Comparison of ENCODE assay signal across 16 mouse cellular contexts in the genomic region with DNA sequence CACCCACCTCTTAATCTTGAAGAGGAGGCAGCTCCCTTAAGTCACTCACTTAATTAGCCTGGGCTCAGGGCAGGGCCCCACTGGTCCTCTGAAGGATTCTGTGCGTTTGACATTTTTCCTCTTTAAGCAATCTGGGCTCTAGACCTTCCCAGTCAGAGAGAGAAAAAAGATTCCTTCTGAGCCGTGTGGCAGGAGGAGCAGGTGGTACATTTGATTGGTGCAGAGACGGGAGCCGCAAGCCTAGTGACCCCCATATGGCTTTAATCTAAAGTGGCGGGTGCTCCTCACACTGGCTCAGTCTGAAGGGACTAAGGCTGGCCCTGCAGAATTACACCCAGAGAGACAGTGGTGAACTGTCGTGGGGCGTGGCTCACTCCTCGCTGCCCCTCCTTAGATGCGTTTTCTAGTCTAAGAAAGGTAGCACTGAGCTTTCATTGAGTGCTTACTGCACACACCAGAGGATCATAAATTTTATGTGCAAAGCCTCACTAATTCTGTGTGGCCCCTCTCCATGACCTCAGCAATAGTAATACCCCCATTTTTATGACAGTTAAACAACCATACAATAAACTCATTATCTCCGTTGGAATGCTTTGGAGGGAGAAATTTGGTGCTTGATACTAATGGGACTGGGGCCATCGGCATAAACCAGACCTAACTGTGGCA.
DNase-seq lines count a peak whose midpoint lies in the region; ATAC-seq lines count a peak whose summit lies in the region.
"Had no signal": no experiment of that assay in that cellular context is flagged by ENCODE, and none has a peak within 500 bp of the region (broad histone marks: within the 10 kb centered on the region; RNA-seq: fewer than 3 reads in every experiment).

No protein-coding gene starts in this region.

- no peak overlapping the region for H3K9ac ChIP-seq in forebrain, embryonic 14.5 days (ENCODE audit: low read length)
- no peak overlapping the region for H3K9ac ChIP-seq in neural tube, embryonic 11.5 days (ENCODE audit: low read length)
- H3K9ac ChIP-seq: liver, embryonic 14.5 days; stomach, embryonic 15.5 days had no signal

- no peak overlapping the region for H3K4me3 ChIP-seq in forebrain, embryonic 14.5 days (ENCODE audit: low read depth, low read length)
- no peak overlapping the region for H3K4me3 ChIP-seq in forebrain, embryonic 10.5 days
- no peak overlapping the region for H3K4me3 ChIP-seq in neural tube, embryonic 11.5 days (ENCODE audit: low read depth, low read length)
- no peak overlapping the region for H3K4me3 ChIP-seq in limb, embryonic 10.5 days
- H3K4me3 ChIP-seq: stomach, embryonic 15.5 days had no signal

- H3K4me1 ChIP-seq in forebrain, embryonic 14.5 days (ENCODE audit: control insufficient read depth, insufficient read depth, low read length) = peaks cover 4% of the 10 kb centered on the region; the same call in 1 of the 2 replicates
- peaks cover 29% of the 10 kb centered on the region for H3K4me1 ChIP-seq in forebrain, embryonic 10.5 days
- no peaks in the 10 kb centered on the region for H3K4me1 ChIP-seq in neural tube, embryonic 11.5 days (ENCODE audit: control insufficient read depth, insufficient read depth, low read length)
- H3K4me1 ChIP-seq in limb, embryonic 10.5 days = peaks cover 32% of the 10 kb centered on the region

- no peak overlapping the region for H3K27ac ChIP-seq in forebrain, embryonic 14.5 days (ENCODE audit: low read depth, low read length)
- H3K27ac ChIP-seq in forebrain, embryonic 10.5 days = no peak overlapping the region
- no peak overlapping the region for H3K27ac ChIP-seq in neural tube, embryonic 11.5 days (ENCODE audit: low read depth, low read length)
- H3K27ac ChIP-seq in limb, embryonic 10.5 days = no peak overlapping the region
- H3K27ac ChIP-seq: liver, embryonic 14.5 days; stomach, embryonic 15.5 days had no signal

- DNase-seq in forebrain, embryonic 14.5 days (ENCODE audit: low spot score) = no peak
- no peak for DNase-seq in forebrain, embryonic 10.5 days (ENCODE audit: extremely low spot score, low spot score)
- no peak for DNase-seq in neural tube, embryonic 11.5 days (ENCODE audit: low spot score)
- no peak for DNase-seq in neural tube, embryonic 10.5 days (ENCODE audit: extremely low spot score, low spot score)
- peak; percentile 51 for DNase-seq in limb, embryonic 10.5 days (ENCODE audit: low spot score)
- DNase-seq in thymus, postnatal 10 days (ENCODE audit: low spot score in 2 of 2) = no peak
- no peak for DNase-seq in layer of hippocampus, postnatal 25 days (ENCODE audit: extremely low spot score in 1 of 2, low spot score in 1 of 2)
- DNase-seq in yolk sac, embryonic 10.5 days (ENCODE audit: low spot score) = no peak
- DNase-seq: cerebellum, adult 8-10 months; heart, postnatal 4 days; kidney, postnatal 10 days; lung, postnatal 14 days; thymus, postnatal 36 days had no signal

- no peaks in the 10 kb centered on the region for H3K27me3 ChIP-seq in forebrain, embryonic 14.5 days (replicated peaks; ENCODE audit: control insufficient read depth, insufficient read depth, low read length)
- no peaks in the 10 kb centered on the region for H3K27me3 ChIP-seq in forebrain, embryonic 10.5 days (ENCODE audit: poor library complexity, severe bottlenecking)
- H3K27me3 ChIP-seq in neural tube, embryonic 11.5 days (ENCODE audit: control insufficient read depth, insufficient read depth, low read length) = no peaks in the 10 kb centered on the region
- peaks cover 15% of the 10 kb centered on the region; the same call in 1 of the 2 replicates for H3K27me3 ChIP-seq in limb, embryonic 10.5 days (ENCODE audit: low read depth, poor library complexity, severe bottlenecking)
- H3K27me3 ChIP-seq: stomach, embryonic 15.5 days had no signal

- H3K36me3 ChIP-seq in forebrain, embryonic 14.5 days (ENCODE audit: control insufficient read depth, insufficient read depth, low read length) = no peaks in the 10 kb centered on the region
- H3K36me3 ChIP-seq in forebrain, embryonic 10.5 days (replicated peaks) = no peaks in the 10 kb centered on the region
- H3K36me3 ChIP-seq in neural tube, embryonic 11.5 days (ENCODE audit: control insufficient read depth, insufficient read depth, low read length) = no peaks in the 10 kb centered on the region
- no peaks in the 10 kb centered on the region for H3K36me3 ChIP-seq in limb, embryonic 10.5 days
- H3K36me3 ChIP-seq: stomach, embryonic 15.5 days had no signal

- no peaks in the 10 kb centered on the region for H3K9me3 ChIP-seq in forebrain, embryonic 14.5 days (replicated peaks; ENCODE audit: control insufficient read depth, low read length)
- H3K9me3 ChIP-seq in forebrain, embryonic 10.5 days = no peaks in the 10 kb centered on the region
- no peaks in the 10 kb centered on the region for H3K9me3 ChIP-seq in neural tube, embryonic 11.5 days (ENCODE audit: control insufficient read depth, low read length)
- H3K9me3 ChIP-seq in limb, embryonic 10.5 days (replicated peaks) = no peaks in the 10 kb centered on the region
- H3K9me3 ChIP-seq: stomach, embryonic 15.5 days had no signal

- ATAC-seq in forebrain, embryonic 14.5 days = peak; percentile 27; the same call in 1 of the 2 replicates
- ATAC-seq in neural tube, embryonic 11.5 days (ENCODE audit: insufficient read depth, low FRiP score, low TSS enrichment) = peak; percentile 38; the same call in 1 of the 2 replicates

- H3K4me2 ChIP-seq in forebrain, embryonic 14.5 days (ENCODE audit: low read length) = no peak overlapping the region
- no peak overlapping the region for H3K4me2 ChIP-seq in neural tube, embryonic 11.5 days (ENCODE audit: low read depth)
- H3K4me2 ChIP-seq: heart, embryonic 11.5 days; stomach, embryonic 15.5 days had no signal

- WGBS in forebrain, embryonic 14.5 days = 62% methylated on average over 11 of the region's 11 CpGs
- WGBS in forebrain, embryonic 10.5 days = 54% methylated on average over 11 of the region's 11 CpGs
- WGBS in neural tube, embryonic 11.5 days = 28% methylated on average over 11 of the region's 11 CpGs
- WGBS in limb, embryonic 10.5 days = 23% methylated on average over 11 of the region's 11 CpGs
